Mouse (Mus musculus) adrenal gland, postnatal 10 days (tissue): ENCODE results near the gene Ttc29. TPM values are rescaled to one million over a fixed set of nuclear protein-coding genes. Genes with fewer than 3 reads are reported as not detected.

Experiments
- DNase-seq: peaks from one replicate; pipeline ENCODE4 v3.0.0; 2021; ENCODE audit warnings: mixed read lengths
- total RNA-seq, 2 experiments: library from RNA; stranded (reverse); gene quantifications; 2 replicates each; pipeline ENCODE4 v1.2.3; 2021

Gene Ttc29
- total RNA-seq, 2 experiments from 2014 or later = not detected

- DNase-seq = no peak
These were observed 65.5 kb downstream of the Ttc29 start for GRCm38 (mm10) chr8:78278598-78278997.

- no peak for DNase-seq
These were observed 71.7 kb downstream of the Ttc29 start for GRCm38 (mm10) chr8:78284805-78285204.

DNA sequence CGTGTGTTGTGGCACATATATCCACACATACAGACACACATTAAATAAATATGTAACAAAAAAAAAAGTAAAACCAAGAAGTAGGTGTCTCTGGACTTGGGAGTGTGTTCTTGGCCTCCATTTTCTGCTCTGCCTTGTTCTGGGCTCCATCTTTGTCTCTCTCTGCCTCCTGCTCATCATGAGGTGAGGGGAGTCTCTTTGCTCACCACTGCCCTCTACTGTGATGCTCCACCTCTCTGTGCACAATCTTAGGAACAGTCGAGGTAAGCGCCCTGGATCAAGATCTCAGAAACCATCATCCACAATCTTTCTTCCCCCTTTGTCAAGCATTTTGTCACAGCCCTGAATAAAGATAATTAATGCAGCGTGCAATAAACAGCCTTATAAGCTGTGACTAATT, 72.3 kb downstream of the Ttc29 start:
- DNase-seq = no peak

DNA sequence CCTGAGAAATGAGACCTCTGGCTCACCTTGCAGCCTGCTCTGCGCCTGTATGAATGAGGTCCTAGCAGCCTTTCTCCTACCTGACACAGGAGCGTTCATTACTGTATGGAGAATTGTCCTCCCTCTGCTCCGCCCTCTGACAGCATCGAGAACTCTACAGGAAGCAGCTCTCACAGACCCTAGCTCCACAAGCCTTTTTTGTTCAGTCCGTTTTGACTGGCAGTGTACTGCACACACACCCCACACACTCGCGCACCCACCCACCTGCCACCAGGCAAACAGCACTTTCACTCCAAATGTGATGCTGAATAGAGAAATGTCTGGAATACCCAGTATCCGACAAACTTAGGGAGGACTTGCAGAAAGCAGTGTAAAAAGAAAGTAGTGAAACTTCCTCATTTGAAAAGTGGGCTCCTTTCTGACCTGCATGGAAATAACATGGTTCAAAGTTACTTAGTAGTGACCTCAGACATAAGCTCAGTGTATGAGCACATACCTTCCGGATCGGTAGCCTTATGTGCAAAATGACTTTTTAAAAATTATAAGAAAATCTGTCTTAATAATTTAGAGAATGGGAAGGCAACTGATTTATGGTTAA, 76.4 kb downstream of the Ttc29 start:
- no peak for DNase-seq

- no peak for DNase-seq
These were observed 77.2 kb downstream of the Ttc29 start for GRCm38 (mm10) chr8:78290274-78290673.

GRCm38 (mm10) chr8:78295494-78295893, 82.4 kb downstream of the Ttc29 start:
- DNase-seq = no peak

DNA sequence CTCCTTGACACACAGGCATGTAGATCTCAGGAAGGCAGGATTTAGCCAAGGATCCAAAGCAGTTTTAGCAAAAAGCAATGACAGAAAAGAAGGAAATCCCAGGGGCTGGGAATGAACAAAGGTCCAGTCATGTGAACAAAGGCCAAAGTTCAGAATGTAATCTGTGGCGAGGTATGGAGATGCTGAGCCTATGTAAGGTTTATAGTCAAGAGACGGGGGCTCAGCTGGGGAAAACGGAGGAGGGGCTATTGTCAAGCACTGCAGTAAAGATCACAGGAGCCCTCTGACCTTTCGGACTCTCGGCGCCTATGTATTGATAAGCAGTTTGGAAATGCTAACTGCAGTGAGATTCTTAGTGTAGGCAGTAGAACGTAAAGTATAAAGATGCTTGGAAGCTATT, 90.5 kb downstream of the Ttc29 start:
- no peak for DNase-seq

DNA sequence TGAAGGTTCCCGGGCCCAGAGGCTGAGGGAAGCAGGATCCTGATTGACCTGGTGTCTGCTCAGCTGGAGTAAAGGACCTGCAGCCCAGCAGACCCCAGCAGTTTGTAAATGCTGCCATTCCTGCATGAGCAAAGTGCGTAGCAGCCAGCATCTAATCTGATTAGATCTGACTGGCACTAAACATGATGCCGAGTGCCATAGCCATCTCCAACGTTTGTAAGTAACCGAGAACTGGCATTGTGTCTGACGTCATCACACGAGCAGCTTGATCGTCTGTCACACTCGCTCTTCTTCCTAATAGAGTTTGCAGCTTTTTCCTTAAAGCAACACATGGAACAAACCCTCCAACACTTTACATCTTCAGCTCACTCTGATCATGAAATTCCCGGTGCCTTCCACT, 93.5 kb downstream of the Ttc29 start:
- DNase-seq = no peak

- peak; percentile 46 for DNase-seq
These were observed 94.0 kb downstream of the Ttc29 start for GRCm38 (mm10) chr8:78307131-78307530.

GRCm38 (mm10) chr8:78309539-78309938, 96.4 kb downstream of the Ttc29 start:
- DNase-seq = no peak

DNA sequence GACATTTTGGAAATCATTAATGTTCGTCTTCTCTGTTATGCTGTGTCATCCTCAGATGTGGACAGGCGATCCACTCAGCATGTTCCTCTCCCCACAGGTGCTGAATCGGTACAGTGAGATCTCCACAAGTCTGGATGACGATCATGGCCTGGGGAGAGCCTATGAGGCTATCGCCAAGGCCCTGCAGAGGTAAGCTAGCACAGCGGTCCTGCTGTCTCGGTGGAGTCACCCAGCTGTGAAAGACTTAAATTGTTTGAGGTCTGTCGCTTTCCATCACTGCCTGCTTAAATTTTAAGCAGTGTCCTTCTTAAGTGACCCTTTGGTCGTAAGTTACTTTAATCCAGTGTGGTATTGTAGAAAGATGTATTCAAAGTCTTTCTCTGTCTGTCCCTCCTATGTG, 102.5 kb downstream of the Ttc29 start:
- no peak for DNase-seq

GRCm38 (mm10) chr8:78317666-78318065, 104.6 kb downstream of the Ttc29 start:
- DNase-seq = no peak

DNA sequence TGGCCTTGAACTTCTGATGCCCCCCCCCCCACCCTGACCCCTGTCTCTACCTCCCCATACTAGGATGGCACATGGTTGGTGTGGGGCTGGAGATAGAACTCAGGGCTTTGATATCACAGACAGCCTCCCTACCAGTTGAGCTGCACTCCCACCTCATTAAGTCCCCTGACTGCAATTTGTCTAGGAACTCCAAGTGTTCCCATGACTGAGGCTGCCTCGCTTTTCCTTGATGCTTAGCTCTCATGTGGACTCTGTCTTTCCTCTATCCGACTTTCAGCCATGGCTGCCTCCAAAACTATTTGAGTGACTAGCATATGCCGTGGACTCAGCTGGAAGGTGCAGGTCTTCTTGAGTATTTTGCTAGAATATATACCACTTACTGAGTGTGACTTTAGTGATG, 110.3 kb downstream of the Ttc29 start:
- no peak for DNase-seq

DNA sequence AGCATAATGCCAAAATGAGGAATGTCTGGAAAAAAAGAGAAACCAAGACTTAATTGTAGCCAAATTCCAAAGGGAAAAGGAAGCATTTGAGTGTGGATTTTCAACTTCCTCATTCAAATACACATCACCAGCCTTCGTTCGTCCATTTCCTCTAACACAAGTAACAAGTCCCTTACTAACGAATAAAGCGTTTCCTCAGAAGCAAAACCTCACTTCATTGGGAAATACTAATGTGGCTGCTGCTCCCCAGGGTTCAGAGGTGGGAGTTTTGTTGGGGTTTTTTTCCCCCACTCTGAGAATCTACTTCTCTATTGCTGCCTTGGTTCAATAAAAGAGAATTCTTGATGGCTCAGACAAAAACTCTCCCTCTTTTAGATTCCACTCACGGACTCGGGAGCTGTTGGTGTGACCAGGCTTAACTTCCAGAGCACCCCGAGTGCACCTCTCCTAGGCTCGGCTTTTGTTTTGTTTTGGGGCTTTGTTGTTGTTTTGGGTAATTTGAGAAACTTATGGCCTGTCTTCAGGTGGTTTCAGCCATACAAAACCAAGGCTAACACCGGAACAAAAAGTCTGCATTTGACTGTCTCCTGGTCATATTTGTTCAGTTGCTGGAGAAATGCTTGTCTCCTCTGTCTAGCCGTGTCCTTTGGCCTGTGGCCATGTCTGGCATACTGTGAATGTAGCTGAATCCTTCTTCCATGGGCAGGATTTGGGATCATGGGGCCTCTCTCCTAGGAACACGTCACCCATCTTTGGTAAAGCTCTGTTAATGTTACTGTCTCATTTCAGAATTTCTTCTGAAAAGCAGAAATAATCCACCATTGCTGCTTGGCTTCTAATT, 127.8 kb downstream of the Ttc29 start:
- DNase-seq = peak; percentile 23

GRCm38 (mm10) chr8:78342151-78342550, 129.1 kb downstream of the Ttc29 start:
- no peak for DNase-seq

DNA sequence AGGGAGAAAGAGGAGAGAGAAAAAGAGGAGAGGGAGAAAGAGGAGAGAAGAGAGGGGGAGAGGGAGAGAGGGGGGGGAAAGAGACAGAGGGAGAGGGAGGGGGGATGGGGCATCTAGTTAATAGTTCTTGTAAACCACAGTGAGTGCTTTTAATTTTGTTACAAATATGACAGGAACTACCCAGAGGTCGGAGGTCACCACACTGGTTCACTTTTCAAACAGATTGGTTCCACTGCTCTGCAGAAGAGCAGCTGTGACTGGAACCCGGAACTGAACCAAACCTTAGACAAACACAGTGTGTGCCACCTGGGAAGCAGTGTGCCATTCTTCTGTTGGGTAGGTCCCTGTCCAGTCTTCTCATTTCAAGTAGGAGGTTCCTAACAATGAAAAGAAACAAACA, 130.9 kb downstream of the Ttc29 start:
- DNase-seq = no peak

DNA sequence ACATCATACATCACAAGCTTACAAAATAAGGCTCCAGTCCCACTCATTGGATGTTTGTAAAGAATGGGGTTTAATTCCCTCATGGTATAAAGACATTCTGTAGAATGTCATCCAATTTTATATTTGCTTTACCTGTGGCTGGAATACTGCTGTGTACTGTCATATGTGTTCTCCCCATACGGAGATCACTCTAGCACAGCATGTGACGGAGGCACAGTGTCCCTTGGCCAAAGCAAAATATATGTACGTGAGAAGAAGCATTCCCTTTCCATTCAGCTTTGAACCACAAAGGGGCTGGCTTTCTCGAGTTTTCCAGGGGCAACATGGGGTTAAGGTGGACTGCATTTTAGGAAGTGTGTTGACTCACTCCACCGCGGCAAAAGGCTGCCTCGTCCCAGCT, 132.6 kb downstream of the Ttc29 start:
- DNase-seq = no peak

DNA sequence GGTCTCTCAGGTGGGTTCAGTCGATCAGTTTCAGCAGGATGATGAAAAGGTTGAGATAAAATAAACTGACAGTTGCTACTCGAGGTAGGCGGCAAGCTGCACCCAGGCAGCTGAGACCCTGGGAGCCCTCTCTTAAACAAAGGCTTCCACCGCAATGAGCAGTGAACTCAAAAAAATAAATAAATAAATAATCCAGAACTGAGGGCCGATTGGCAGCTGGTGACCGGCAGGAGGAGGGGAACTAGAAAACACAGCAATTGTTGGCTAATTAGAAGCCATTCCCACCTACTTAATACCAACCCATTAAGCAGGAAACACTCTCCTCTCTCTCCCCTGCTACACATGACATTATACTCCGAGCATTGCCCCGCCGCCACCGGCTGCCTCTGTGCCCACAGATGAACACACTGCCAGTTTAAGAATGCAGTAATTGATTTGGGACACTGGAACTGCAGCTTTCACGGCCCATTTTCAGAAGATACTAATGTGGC, 133.1 kb downstream of the Ttc29 start:
- no peak for DNase-seq

- no peak for DNase-seq
These were observed 140.8 kb downstream of the Ttc29 start for GRCm38 (mm10) chr8:78353902-78354301.

GRCm38 (mm10) chr8:78354801-78355200, 141.7 kb downstream of the Ttc29 start:
- no peak for DNase-seq

GRCm38 (mm10) chr8:78390756-78391155, 177.7 kb downstream of the Ttc29 start:
- no peak for DNase-seq

- no peak for DNase-seq
These were observed 206.2 kb downstream of the Ttc29 start for GRCm38 (mm10) chr8:78419272-78419671.

DNA sequence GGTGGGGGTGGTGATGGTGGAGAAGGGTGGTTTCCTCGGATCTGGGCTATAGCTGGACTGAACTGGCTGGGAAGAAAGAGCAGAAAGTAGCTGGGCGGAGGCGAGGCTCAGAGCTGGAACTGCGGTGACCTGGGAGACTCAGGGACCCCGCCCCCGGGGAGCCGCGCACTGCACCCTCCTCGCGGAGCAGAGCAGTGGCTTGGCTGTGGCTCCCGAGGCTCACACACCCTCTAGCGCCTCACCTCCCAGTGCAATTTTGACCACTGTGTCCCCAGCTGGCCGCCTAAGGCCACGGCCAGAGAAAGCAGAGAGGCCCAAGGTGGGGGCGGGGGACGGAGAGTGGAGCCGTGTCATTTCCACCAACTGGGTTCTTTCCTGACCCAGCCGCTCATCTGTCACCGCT, 207.0 kb downstream of the Ttc29 start:
- DNase-seq = peak; percentile 53

GRCm38 (mm10) chr8:78423937-78424336, 210.8 kb downstream of the Ttc29 start:
- DNase-seq = no peak
